Mouse (Mus musculus) heart, postnatal 0 days (tissue): Measurements from ENCODE around the gene Mfn1.

Source experiments
- CTCF ChIP-seq: IDR thresholded peaks from 2 replicates; pipeline ENCODE4 v1.5.1; 2016; ENCODE audit warnings: antibody characterized with exemption, control low read depth, low read depth
- EP300 ChIP-seq: IDR thresholded peaks from 2 replicates; pipeline ENCODE4 v1.6.1; 2016; ENCODE audit warnings: antibody characterized with exemption, low read depth

- no peak for TF ChIP-seq CTCF
- no peak for TF ChIP-seq EP300
These were observed 39.0 kb upstream of the Mfn1 start for GRCm38 (mm10) chr3:32490076-32490927.
